Mouse (Mus musculus) neural tube, embryonic 15.5 days (tissue): ENCODE data around the gene Ushbp1. TPM values are rescaled to one million over a fixed set of nuclear protein-coding genes. Genes with fewer than 3 reads are reported as not detected.
A peak's percentile ranks its signal among the peaks of the same experiment; 100 is the strongest.
"Not testable (repeated sequence)": the region's sequence is repeated elsewhere in the genome, so short reads cannot be mapped to it uniquely, and the experiment has no call there.

Experiments
- ATAC-seq: fragments of 200-750 bp; cut with Nextera tagmentation; 2 replicates; pipeline ENCODE4 v1.8.0; 2017; ENCODE audit warnings: mild to moderate bottlenecking, moderate TSS enrichment, moderate library complexity; ENCODE audit not compliant: low FRiP score
- H3K27ac ChIP-seq: fragments of 300-500 bp; sonication (generic); replicated peaks from 2 replicates; pipeline ENCODE4 v1.5.1; 2015; ENCODE audit warnings: mild to moderate bottlenecking, inconsistent platforms
- H3K27me3 ChIP-seq: fragments of 300-500 bp; sonication (generic); replicated peaks from 2 replicates; pipeline ENCODE4 v1.6.1; 2015; ENCODE audit warnings: inconsistent platforms
- H3K36me3 ChIP-seq: fragments of 300-500 bp; sonication (generic); 2 replicates; pipeline ENCODE4 v1.6.1; 2015; ENCODE audit warnings: inconsistent platforms
- H3K4me1 ChIP-seq: fragments of 300-500 bp; sonication (generic); 2 replicates; pipeline ENCODE4 v1.6.1; 2015; ENCODE audit warnings: inconsistent platforms
- H3K4me2 ChIP-seq: fragments of 300-500 bp; sonication (generic); 2 replicates; pipeline ENCODE4 v1.6.1; 2015; ENCODE audit warnings: inconsistent platforms, mild to moderate bottlenecking, moderate library complexity
- H3K4me3 ChIP-seq: fragments of 300-500 bp; sonication (generic); replicated peaks from 2 replicates; pipeline ENCODE4 v1.5.1; 2015; ENCODE audit warnings: mild to moderate bottlenecking, inconsistent platforms
- H3K9ac ChIP-seq: fragments of 300-500 bp; sonication (generic); replicated peaks from 2 replicates; pipeline ENCODE4 v1.6.1; 2015; ENCODE audit warnings: mild to moderate bottlenecking, inconsistent platforms
- H3K9me3 ChIP-seq: fragments of 300-500 bp; sonication (generic); replicated peaks from 2 replicates; pipeline ENCODE4 v1.6.1; 2016; ENCODE audit warnings: inconsistent platforms
- WGBS: fragments of 180-500 bp; shearing (Covaris S2); methylation state at CpG from one replicate; pipeline ENCODE4 v1.1.7; 2015; ENCODE audit warnings: mixed read lengths; 5-methylcytosine and 5-hydroxymethylcytosine counted together
- polyA plus RNA-seq: library from polyadenylated mRNA; unstranded; fragments of >200 nt; fragmentation: Nextera tagmentation; extraction: Ambion mirVana; gene quantifications from 2 replicates; pipeline ENCODE4 v1.2.1, GENCODE M21; 2015

The Ushbp1 gene
- polyA plus RNA-seq, 1 experiment from 2014 or later, result 7.0 TPM

DNA sequence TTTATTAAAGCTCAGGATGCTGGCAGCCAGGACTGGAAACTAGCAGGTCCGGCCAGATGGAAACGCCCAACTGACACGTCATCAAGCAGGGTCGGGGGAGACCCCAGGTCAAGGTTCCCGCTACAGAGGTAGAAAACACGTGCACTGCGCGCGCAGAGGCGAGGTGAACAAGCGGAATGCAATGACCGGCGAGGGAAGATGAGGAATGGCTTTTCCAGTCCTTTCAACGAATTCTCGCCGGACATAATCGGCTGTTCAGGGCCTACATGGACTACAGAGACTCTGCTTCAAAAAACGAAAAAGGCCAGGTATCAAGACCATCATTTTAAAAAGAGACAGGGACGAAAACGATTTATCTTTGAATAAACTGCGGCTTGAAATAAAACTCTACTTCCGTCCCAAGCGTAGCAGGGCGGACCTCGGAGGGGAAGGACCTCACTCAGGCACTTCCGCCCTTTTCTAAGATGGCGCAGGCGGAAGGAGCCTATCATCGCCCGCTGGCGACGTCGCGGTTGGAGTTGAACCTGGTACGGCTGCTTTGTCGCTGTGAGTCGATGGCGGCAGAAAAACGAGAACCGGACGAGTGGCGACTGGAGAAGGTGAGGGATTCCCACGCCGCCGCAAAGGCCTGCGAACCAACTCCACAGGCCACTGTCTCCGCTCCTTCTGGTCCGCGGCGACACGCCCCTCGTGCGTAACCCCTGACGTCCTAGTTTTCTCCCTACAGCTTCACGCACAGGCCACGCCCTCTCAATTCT, 28.7 kb downstream of the Ushbp1 start, which contains the start of gene Use1:
Gene Use1, plus strand, starts transcription at position 78 of the 758 bp plus-strand sequence.
- H3K4me3 ChIP-seq, result peak within 1 kb of the TSS; percentile 65
- peak within 1 kb of the TSS; percentile 89 for H3K4me2 ChIP-seq
- H3K9me3 ChIP-seq, result no peaks in the 10 kb centered on the region
- ATAC-seq, result peak; percentile 83
- H3K36me3 ChIP-seq, result peaks cover 17% of the 10 kb centered on the region
- under 1% methylated on average over 56 of the region's 56 CpGs for WGBS
- peak within 1 kb of the TSS; percentile 98 for H3K27ac ChIP-seq
- H3K27me3 ChIP-seq, result no peaks in the 10 kb centered on the region
- H3K4me1 ChIP-seq, result peaks cover 41% of the 10 kb centered on the region
- peak within 1 kb of the TSS; percentile 61 for H3K9ac ChIP-seq

DNA sequence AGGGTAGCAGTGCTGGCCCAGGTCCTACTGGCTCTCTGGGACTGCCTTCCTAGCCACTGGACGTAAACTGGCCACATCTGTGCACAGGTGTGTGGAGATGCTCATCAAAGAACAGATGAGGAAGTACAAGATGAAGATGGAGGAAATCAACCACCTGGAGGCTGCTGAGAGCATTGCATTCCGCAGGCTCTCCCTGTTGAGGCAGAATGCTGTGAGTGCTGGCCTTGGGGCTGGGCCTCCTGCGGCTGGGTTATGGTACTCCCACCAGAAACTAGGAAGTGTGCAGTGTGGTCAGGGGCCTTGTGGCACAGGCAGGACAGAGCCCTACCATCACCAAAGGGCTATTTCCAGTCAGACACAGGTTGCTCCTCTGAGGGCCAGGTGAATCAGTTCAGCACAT, 37.6 kb downstream of the Ushbp1 start:
- Histone ChIP-seq H3K9ac (no peak overlapping the region), H3K4me3 (no peak overlapping the region), H3K4me2 (no peak overlapping the region), H3K36me3 (peaks cover 82% of the 10 kb centered on the region), H3K9me3 (no peaks in the 10 kb centered on the region), H3K4me1 (no peaks in the 10 kb centered on the region), H3K27me3 (no peaks in the 10 kb centered on the region), H3K27ac (no peak overlapping the region)
- ATAC-seq, result no peak
- 97% methylated on average over 3 of the region's 3 CpGs for WGBS

DNA sequence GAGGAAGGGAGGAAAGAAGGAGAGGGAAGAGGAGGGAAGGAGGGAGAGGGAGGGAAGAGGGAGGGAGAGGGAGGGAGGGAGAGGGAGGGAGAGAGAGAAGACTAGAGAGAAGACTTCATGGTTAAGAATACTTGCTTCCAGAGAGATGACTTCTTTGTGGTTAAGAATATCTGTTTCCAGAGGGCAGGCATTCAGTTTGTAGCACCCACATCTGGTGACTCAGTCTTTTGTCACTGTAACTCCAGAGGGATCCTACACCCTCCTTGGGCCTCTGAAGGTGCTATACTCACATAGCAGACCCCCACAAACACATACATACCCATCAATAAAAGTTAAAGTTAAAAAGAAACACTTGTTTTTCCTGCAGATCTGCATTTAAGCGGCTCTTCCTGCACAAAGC, 44.1 kb downstream of the Ushbp1 start:
- no peak overlapping the region for H3K4me3 ChIP-seq
- no peaks in the 10 kb centered on the region for H3K27me3 ChIP-seq
- H3K27ac ChIP-seq, result no peak overlapping the region
- no peak for ATAC-seq
- no peaks in the 10 kb centered on the region for H3K4me1 ChIP-seq
- H3K36me3 ChIP-seq, result peaks cover 95% of the 10 kb centered on the region
- H3K9ac ChIP-seq, result no peak overlapping the region
- H3K4me2 ChIP-seq, result no peak overlapping the region
- H3K9me3 ChIP-seq, result no peaks in the 10 kb centered on the region
- WGBS, result 97% methylated on average over 1 of the region's 1 CpGs

DNA sequence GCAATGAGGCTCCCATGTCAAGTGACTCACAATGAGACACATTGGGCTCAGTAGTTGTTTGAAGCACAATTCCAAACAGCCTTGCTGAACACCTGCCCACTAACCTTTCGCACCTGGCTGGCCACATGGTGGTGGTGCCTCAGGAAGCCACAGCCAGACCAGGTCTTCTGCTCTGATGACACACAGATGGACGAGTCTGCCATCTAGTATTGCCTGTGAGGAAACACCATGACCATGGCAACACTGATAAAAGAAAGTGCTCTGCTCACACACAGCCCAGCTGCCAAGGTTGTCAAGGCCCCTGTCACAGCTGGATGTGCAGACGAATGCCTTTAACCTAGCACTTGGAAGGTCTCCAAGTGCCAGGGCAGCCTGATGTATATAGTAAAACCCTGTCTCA, 44.5 kb downstream of the Ushbp1 start:
- no peak for ATAC-seq
- Histone ChIP-seq H3K4me2 (no peak overlapping the region), H3K27me3 (no peaks in the 10 kb centered on the region), H3K4me3 (no peak overlapping the region), H3K36me3 (peaks cover 95% of the 10 kb centered on the region), H3K4me1 (no peaks in the 10 kb centered on the region), H3K9ac (no peak overlapping the region), H3K27ac (no peak overlapping the region), H3K9me3 (no peaks in the 10 kb centered on the region)
- WGBS, result 73% methylated on average over 3 of the region's 3 CpGs

DNA sequence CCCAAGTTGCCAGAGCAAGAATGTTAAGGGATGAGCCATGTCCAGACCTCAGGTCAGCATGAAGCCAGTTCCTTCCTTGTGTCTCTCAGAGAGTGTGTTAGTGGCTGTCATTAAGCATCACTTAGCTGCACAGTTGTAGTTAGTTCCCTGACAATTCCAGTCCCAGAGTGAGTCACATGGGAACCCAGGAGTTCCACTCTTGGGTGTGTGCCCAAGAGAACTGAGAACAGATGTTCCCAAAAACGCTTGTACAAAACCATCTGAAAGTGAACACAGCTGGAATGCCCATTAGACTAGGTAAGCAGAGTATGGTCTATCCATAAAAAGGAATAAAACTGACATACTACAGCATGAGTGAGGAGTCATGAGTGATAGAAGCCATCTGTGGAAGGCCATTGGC, 49.0 kb downstream of the Ushbp1 start:
- H3K36me3 ChIP-seq, result peaks cover 90% of the 10 kb centered on the region
- H3K9ac ChIP-seq, result no peak overlapping the region
- 75% methylated on average over 1 of the region's 1 CpGs for WGBS
- H3K4me2 ChIP-seq, result no peak overlapping the region
- ATAC-seq, result no peak
- H3K4me3 ChIP-seq, result no peak overlapping the region
- H3K9me3 ChIP-seq, result no peaks in the 10 kb centered on the region
- H3K27ac ChIP-seq, result no peak overlapping the region
- H3K27me3 ChIP-seq, result no peaks in the 10 kb centered on the region
- no peaks in the 10 kb centered on the region for H3K4me1 ChIP-seq

DNA sequence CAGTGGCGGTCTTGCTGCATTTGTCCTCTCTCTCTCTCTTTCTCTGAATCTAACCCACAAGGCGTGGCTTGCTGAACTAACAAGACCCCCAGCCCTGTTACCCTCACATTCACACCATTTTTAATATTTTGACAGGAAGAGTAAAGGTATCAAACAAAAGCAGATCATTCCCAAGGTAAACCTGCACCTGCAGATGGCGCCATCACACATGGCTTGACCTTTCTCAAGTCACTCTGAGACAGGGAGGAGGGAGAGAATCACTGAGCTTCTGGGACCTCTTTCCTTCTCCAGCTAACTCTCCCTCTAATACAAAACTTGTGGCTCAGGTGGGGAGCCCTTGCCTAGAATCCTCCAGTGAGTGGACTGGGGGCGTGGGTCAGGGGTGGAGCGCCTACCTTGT, 55.0 kb downstream of the Ushbp1 start:
- Histone ChIP-seq H3K36me3 (peaks cover 69% of the 10 kb centered on the region), H3K9ac (no peak overlapping the region), H3K4me2 (no peak overlapping the region), H3K4me1 (no peaks in the 10 kb centered on the region), H3K4me3 (no peak overlapping the region), H3K27me3 (no peaks in the 10 kb centered on the region), H3K27ac (no peak overlapping the region), H3K9me3 (no peaks in the 10 kb centered on the region)
- ATAC-seq, result no peak
- WGBS, result 84% methylated on average over 5 of the region's 5 CpGs

DNA sequence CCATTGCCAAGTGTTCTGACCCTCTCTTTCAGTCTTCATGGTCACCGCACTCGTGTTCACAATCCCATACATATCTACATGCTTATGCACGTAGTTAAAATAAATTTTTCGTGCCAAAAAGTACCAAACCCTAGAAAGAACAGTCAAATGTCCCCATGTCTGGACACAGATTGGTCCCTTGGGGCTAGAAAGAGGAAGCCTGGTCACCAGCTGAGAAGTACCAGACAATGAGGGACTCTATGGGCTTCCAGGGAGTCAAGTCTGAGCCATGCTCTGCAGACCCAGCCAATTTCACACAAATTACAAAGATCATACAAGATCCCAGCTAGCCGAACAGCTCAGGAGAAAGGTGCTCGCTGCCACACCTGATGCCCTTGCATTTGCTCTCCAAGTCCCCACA, 57.8 kb downstream of the Ushbp1 start:
- not testable (repeated sequence) for H3K9ac ChIP-seq, H3K4me1 ChIP-seq, H3K27me3 ChIP-seq, H3K4me2 ChIP-seq, ATAC-seq, H3K27ac ChIP-seq, H3K4me3 ChIP-seq, H3K9me3 ChIP-seq
- WGBS, result 97% methylated on average over 6 of the region's 6 CpGs
- H3K36me3 ChIP-seq, result peaks cover 61% of the 10 kb centered on the region

Other genes starting within 250 kb of the Ushbp1 start
- 14.9 and 16.0 TPM in 2 replicates for gene Myo9b, start 123.1 kb downstream of the Ushbp1 start, polyA plus RNA-seq
- gene Haus8, start 122.9 kb downstream of the Ushbp1 start, polyA plus RNA-seq, result 68.5 and 72.0 TPM in 2 replicates
- gene Use1, start 29.0 kb downstream of the Ushbp1 start, polyA plus RNA-seq, result 121 and 122 TPM in 2 replicates
- 5.6 and 9.2 TPM in 2 replicates for gene Ocel1, start 24.5 kb downstream of the Ushbp1 start, polyA plus RNA-seq
- 28.6 and 34.9 TPM in 2 replicates for gene Nr2f6, start 13.8 kb downstream of the Ushbp1 start, polyA plus RNA-seq
- gene Babam1, start 1.1 kb upstream of the Ushbp1 start, polyA plus RNA-seq, result 96.0 and 96.1 TPM in 2 replicates
- 7.0 and 16.4 TPM in 2 replicates for gene Ankle1, start 10.2 kb upstream of the Ushbp1 start, polyA plus RNA-seq
- 160 and 192 TPM in 2 replicates for gene Abhd8, start 67.9 kb upstream of the Ushbp1 start, polyA plus RNA-seq
- gene Mrpl34, start 69.2 kb upstream of the Ushbp1 start, polyA plus RNA-seq, result 181 and 182 TPM in 2 replicates
- 223 and 252 TPM in 2 replicates for gene Dda1, start 73.4 kb upstream of the Ushbp1 start, polyA plus RNA-seq
- gene Ano8, start 90.2 kb upstream of the Ushbp1 start, polyA plus RNA-seq, result 5.7 and 6.8 TPM in 2 replicates
- gene Gtpbp3, start 92.3 kb upstream of the Ushbp1 start, polyA plus RNA-seq, result 15.4 and 17.1 TPM in 2 replicates
- gene Plvap, start 116.0 kb upstream of the Ushbp1 start, polyA plus RNA-seq, result 9.5 and 21.1 TPM in 2 replicates
- gene Ccdc194, start 129.9 kb upstream of the Ushbp1 start, polyA plus RNA-seq, result 0.13 TPM in 2 replicates
- gene Bst2, start 141.7 kb upstream of the Ushbp1 start, polyA plus RNA-seq, result 16.1 and 35.7 TPM in 2 replicates
- 71.3 and 72.0 TPM in 2 replicates for gene Mvb12a, start 147.1 kb upstream of the Ushbp1 start, polyA plus RNA-seq
- gene Tmem221, start 163.1 kb upstream of the Ushbp1 start, polyA plus RNA-seq, result 0.15 and 0.95 TPM in 2 replicates
- gene Nxnl1, start 170.8 kb upstream of the Ushbp1 start, polyA plus RNA-seq, result 0.15 TPM in 1 of 2 replicates, not detected in the other
- gene Slc27a1, start 173.1 kb upstream of the Ushbp1 start, polyA plus RNA-seq, result 83.0 and 85.9 TPM in 2 replicates
- 223 and 232 TPM in 2 replicates for gene Pgls, start 196.4 kb upstream of the Ushbp1 start, polyA plus RNA-seq
- 8.4 and 10.2 TPM in 2 replicates for gene Fam129c, start 201.8 kb upstream of the Ushbp1 start, polyA plus RNA-seq
- gene Colgalt1, start 215.2 kb upstream of the Ushbp1 start, polyA plus RNA-seq, result 73.4 and 76.9 TPM in 2 replicates